Mouse (Mus musculus) C2C12 (cell line): Measurements from ENCODE around the gene Mei1.

Experiments used
- CTCF ChIP-seq: IDR thresholded peaks from one replicate; pipeline ENCODE4 v1.5.1; 2011; ENCODE audit not compliant: control insufficient read depth, insufficient read depth, insufficient read length
- FOSL1 ChIP-seq: IDR thresholded peaks from one replicate; pipeline ENCODE4 v1.8.0; 2011; ENCODE audit warnings: mild to moderate bottlenecking, low read length; ENCODE audit not compliant: poor library complexity, insufficient read depth, severe bottlenecking
- MAX ChIP-seq: IDR thresholded peaks from one replicate; pipeline ENCODE4 v1.6.1; 2011; ENCODE audit warnings: mild to moderate bottlenecking, control low read depth
- MYOD1 ChIP-seq: IDR thresholded peaks from one replicate; pipeline ENCODE4 v1.6.1; 2011; ENCODE audit warnings: low read depth; ENCODE audit not compliant: control insufficient read depth, insufficient read length
- MYOG ChIP-seq: IDR thresholded peaks from one replicate; pipeline ENCODE4 v1.6.1; 2011; ENCODE audit not compliant: control insufficient read depth, insufficient read length; ENCODE audit errors: extremely low read depth
- USF1 ChIP-seq: IDR thresholded peaks from one replicate; pipeline ENCODE4 v1.6.1; 2011; ENCODE audit warnings: low read depth, mild to moderate bottlenecking, control low read depth, moderate library complexity

- TF ChIP-seq CTCF: no peak
- no peak for TF ChIP-seq MAX
- TF ChIP-seq MYOG: no peak
- no peak for TF ChIP-seq FOSL1
- no peak for TF ChIP-seq USF1
- no peak for TF ChIP-seq MYOD1
Measured at GRCm38 (mm10) chr15:82063909-82064308, 5.9 kb upstream of the Mei1 start.
